Mouse (Mus musculus): Measurements from ENCODE around the gene Chchd5. TPM values are rescaled to one million over a fixed set of nuclear protein-coding genes. Genes with fewer than 3 reads are reported as not detected.

Gene Chchd5
- polyA plus RNA-seq, 2 experiments from 2014 or later, result 31.0 to 40.3 TPM

DNA sequence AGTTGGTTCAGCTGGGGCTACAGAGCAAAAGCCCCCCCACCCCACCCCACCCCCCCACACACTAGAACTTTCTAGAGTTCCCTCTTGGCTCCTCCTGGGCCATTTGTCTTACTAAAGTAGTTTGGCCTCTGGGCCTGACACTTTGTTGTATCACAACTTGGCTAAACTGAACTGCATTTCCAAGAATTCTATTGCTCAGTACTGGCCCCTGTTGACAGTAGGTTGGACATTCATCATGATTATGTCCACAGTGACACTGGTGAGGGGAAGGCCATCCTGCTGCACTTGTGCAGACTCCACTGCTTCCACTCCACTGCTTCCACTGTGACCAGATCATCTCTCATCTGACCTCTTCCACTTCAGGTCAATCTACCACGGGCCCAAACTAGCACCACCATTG, 23.3 kb downstream of the Chchd5 start:
- no peak for ATAC-seq

DNA sequence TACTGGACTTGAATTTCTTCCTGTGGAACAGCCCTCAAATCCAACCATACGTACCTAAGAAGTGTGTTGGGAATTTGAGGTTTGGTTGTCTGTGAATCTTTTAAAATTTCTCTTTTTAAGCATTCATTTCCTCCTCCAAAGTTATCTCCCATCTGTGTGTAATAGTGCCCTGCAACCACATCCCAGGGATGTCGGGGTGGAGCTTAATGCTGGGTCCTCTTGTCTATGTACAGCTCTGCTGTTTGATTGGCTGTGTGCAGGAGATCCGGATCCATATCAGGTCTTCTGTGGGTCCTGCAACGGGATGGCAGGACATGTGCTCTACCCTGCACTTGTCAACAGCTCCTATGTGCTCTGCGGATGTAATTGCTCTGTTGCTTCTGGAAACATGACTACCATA, 35.3 kb downstream of the Chchd5 start:
- ATAC-seq, result no peak

DNA sequence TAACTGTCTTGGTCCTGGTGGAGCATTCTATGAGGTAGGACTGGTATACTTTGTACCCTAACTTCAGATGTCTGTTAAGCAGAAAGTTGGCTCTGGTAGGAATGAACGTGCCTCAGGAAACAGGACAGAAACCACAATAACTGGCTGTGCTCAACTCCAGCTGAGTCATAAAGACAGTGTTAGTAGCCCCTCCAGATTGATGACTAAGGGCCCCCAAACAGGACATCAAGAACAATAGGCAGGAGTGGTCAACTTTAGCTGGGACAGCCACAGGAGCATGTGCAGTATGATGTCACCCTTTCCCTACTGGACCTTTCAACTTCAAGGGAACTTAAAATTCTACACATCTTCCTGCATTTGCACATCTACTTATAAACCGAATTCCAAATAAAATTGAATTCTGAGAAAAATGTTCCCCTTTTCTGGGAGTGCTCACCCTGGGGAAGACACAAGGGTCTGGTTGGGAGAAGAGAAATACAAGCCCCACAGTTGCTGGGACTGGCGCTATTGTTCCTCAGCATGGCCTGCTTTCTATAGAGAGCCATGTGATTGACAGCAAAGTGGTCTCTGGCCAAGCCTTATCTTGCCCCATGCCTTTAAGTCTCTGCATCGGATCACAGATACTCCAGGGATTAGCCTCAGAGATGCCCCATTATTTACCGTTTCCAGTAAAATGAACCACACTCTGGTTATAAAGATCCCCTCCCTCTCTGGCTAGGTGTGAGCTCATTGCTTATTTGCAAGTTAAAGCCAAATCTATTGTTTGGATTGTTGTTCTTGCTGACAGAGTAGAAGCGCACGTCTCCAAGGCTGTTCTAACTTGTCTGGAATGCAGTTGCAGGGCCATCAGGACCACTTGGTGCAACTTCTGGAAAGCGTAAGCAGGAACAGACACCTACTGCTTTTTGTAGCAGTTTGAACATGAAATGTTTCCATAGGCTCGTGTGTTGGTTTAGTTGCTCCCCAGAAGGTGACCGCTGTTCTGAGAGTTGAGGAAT, 37.3 kb downstream of the Chchd5 start:
- no peak for ATAC-seq

DNA sequence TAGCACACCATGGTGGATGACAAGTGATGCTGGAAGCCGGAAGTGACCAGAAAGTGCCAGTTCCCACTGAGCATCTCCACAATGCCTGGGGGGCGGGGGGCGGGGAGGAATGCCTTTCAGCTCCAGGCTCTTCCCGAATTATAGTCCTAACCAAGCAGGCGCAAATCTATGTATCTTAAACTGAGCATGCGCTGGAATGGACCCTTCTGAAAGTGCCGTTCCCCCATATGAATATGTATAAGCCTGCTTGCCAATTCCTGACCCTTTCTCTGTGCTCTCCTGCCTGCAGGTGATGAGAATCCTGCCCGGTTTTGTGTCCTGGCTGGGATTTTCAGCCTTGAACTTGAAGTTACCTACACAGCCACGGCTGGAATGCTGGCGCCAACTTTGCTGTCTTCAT, 43.9 kb downstream of the Chchd5 start:
- ATAC-seq, result no peak

DNA sequence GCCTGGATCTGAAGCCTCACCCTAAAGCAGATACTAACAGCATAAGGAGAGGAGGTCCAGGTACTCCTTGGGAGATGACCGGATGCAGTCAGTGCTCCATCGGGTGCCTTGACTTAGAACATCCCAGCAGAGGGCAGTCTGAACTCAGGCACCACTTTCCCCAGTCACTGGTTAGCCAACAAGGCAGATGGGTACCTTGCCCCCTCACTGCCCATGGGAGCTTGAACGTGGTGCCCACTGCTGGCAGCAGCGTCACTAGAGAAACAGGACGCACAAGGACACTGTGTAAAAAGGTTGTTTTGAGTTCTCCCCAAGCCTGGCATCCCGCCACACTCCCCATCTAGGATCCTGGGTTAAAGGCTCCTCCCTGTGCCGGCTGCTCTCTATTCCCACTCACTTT, 45.0 kb downstream of the Chchd5 start:
- ATAC-seq, result peak; percentile 86

DNA sequence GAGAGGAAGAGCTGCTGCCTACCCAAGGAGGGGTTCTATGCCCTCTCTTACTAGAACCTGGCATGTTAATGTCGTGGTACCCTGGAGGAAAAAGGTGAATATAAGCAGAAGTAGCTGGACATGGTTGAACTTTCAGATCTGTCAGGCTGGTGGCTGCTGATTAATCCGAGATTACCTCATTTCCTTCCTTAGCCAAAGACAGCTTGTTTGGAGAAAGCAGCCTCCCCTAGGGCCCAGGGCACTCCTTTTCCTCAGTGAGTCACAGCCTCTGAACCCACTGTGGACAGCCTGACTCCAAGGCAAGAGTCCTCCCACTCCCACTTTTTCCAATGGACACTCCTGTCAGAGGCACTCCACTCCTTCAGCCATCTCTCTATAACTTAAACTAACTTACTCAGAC, 46.1 kb downstream of the Chchd5 start:
- ATAC-seq, result no peak

DNA sequence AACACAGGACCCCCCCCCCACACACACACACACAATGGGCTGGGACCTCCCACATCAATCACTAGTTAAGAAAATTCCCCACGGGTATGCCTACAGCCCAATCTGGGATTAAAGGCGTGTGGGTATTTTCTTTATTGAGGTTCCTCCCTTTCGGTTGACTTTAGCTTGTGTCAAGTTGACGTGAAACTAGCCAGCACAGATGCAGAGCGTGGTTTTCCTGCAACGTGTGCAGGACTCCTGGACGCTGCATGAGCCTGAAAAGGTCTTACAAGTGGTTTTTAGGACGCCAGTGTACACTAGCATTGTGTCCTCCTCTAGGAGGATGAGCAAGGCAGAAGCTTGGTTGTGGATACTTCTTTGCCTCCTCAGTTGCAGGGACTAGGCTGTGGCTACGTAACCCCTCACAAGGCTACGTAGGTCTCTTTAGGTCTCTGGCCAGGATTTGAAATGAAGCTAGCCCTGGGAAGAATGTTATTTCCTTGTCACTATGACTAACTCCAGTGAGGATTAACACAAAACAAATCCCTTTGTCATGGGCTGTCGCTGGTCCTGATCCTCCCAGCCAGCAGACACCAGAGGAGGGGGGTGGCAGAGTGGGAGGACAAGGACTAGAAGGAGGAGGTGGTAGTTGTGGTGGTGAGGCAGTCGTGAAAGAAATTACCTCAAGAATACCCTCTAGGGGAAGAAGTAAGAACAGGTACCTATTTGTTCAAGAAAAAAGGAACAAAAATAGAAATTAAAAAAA, 47.3 kb downstream of the Chchd5 start:
- ATAC-seq, result no peak

DNA sequence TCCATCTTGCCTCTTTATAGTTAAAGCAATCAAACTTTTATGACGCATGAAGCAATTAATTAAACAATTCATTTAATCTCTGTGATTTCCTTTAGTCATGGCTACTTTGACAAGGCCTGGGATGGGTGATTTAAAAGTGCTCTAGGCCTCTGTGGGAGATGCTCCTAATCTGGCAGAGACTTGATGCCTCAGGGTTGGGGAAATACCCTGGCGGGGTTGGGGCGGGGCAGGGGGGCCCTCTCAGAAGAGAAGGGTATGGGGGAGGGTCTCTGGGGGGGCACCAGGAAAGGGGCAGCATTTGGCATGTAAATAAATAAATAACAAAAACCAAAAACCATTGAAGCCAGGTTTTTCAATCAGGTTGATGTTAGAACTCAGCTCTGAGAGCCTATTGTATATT, 48.2 kb downstream of the Chchd5 start:
- ATAC-seq, result no peak

DNA sequence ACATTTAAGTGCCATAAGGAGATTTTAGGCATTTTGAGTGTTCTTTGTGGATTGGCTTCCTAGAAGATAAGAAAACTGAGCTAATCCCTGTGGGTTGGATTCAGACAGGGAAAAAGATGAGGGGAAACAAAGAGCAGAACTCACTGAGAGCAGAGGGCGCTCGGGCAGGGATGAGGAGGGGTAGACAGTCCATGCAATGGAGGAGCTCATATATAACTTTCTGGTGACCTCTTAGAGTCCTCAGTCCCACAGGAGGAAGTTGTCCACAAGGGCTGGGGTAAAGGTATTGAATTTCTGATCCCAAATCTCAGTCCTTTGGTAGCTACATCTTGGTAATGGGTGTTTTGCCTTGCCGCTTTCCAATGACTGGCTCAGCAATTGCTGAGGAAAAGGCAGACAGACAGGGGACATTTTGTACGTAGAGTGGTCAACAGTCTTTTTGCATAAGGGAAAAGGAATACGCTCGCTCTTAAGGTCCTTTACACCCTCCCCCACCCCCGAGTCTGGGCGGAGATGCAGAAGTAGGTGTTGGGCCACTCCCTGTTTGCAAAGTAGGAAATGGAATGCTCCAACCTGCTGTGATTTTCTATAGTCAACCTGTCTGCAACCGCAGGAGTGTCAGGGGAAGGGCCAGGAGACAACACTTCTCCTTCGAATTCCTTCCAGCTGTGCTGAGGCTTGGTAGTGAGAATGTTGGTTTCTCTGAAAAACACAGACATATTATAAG, 48.8 kb downstream of the Chchd5 start:
- no peak for ATAC-seq

DNA sequence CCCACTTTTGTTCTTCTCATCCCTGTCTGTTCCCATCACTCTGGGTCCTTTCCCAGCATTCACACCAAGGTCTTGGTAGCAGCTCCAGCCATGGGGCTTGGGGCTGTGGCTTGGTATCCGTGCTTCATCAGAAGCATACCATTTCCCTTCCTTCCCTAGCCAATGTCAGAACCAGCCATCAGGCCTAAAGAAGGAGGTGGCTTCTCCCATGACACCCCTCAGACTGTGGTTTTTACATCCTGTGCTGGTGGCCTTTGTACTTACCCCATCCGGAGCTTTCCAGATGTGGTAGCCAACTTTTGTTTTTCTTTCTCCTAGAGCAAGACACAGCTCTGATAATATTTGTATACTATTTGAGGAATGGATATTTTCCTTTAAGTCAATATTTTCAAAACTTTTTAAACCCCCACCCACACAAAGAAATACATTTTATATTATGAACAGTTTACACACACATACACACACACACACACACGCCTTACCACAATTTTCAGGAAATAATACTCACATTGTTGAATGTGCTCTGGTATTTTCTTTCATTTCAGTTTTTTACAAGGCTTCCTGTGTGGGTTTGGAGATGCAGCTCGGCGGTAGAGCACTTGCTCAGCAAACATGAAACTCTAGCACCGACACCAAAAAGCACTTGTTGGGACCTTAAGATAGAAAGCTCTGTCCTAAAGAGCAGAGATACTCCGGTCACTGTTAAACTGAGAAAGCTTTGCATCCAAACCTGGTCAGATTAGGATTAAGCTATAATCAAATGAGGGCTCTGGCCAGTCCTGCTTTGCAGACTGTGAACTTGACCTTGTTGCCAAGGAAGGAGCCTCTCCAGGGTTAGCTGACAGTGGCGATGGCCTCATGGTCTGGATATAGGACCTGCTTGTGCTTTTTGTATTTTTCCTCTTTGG, 50.7 kb downstream of the Chchd5 start:
- peak; percentile 76 for ATAC-seq

DNA sequence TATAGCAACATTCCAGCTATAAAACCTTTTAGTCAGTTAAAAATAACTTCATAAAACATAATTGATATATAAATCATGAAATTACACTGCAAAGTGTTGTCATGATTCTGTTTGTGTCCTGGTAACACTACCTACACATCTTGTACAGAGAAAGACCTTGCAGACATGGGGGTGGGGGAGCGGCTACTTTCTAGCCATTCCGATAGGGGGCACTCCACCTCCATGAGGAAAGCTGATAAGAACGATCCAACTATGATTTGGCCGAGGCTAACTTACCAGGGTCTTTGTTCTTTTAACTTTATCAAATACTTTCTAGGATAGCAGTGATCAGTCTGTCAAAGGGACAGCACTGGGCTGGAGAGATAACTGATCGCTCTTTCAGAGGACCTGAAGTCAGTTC, 52.0 kb downstream of the Chchd5 start:
- no peak for ATAC-seq

DNA sequence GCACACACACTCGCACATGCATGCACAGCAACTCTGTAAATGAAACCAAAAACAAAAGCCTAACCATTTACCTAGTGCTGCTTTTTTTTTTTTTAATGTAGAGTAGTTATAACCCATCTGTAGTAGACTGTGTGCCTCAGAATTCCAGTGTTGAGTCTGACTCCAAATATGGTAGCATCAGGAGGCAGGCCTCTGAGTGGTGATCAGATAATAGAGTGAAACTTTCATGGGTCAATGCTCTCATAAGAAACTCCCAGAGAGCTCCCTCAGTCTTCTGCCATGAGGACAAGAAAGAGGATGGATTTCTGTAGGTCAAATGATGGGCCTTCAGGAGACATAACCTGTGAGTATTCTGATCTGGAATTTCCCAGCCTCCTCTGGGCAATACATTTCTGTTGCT, 52.9 kb downstream of the Chchd5 start:
- ATAC-seq, result no peak

DNA sequence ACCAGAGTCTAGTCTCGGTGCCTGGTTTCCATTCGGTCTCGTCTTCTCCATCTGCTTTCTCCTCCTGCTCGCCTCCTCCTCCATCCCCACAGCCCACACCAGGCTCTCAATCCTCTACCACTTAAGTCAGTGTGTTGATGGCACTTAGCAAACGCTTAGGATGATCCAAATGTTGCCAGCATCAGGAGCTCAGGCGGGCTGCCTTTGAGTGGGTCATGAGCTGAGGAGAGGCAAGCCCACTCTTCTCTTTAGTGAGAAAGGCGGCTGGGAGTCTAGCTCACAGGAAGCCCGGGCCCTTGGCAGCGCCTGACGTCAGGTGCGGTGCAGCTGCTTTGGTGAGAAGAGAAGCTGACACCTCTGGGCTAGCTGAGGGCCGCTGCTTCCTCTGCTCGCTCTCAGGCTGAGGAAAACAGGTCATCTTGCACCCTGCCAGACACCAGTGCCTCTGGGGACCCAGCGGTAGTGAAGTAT, 54.1 kb downstream of the Chchd5 start:
- ATAC-seq, result peak; percentile 72

Other genes with a start within 250 kb of the Chchd5 start
- 1 to 10 TPM; 6.4 to 8.7 TPM for gene Zc3h8, start 185.6 kb upstream of the Chchd5 start, polyA plus RNA-seq (2017; shearing (Covaris generic))
- gene Zc3h6, start 162.3 kb upstream of the Chchd5 start, polyA plus RNA-seq (2017; shearing (Covaris generic)), result 10 to 100 TPM in 1 of 2 experiments, 1 to 10 TPM in 1; 9.6 to 11.9 TPM
- 1 to 10 TPM; 1.7 to 2.2 TPM for gene Gm10762, start 162.0 kb upstream of the Chchd5 start, polyA plus RNA-seq (2017; shearing (Covaris generic))
- not detected for gene Vinac1, start 81.5 kb upstream of the Chchd5 start, polyA plus RNA-seq (2017; shearing (Covaris generic))
- 1 to 10 TPM; 2.2 to 2.4 TPM for gene Ttl, start 63.8 kb upstream of the Chchd5 start, polyA plus RNA-seq (2017; shearing (Covaris generic))
- 10 to 100 TPM; 16.3 to 32.3 TPM for gene Polr1b, start 28.7 kb upstream of the Chchd5 start, polyA plus RNA-seq (2017; shearing (Covaris generic))
- gene Slc20a1, start 69.1 kb downstream of the Chchd5 start, polyA plus RNA-seq (2017; shearing (Covaris generic)), result 100 to 1,000 TPM in 1 of 2 experiments, 10 to 100 TPM in 1; 94.7 to 130 TPM
- gene Ckap2l, start 167.5 kb downstream of the Chchd5 start, polyA plus RNA-seq (2017; shearing (Covaris generic)), result 1 to 10 TPM; 3.7 to 8.0 TPM
- not detected for gene Il1a, start 180.3 kb downstream of the Chchd5 start, polyA plus RNA-seq (2017; shearing (Covaris generic))
- gene Il1b, start 241.4 kb downstream of the Chchd5 start, polyA plus RNA-seq (2017; shearing (Covaris generic)), result under 1 TPM in 1 of 2 experiments, not detected in 1; 0.31 TPM

Measured in CD4-positive, CD25-positive, alpha-beta regulatory T cell, adult 4 months (primary cell).